Mouse (Mus musculus): Measurements from ENCODE around the gene Cntn2. TPM values are rescaled to one million over a fixed set of nuclear protein-coding genes. Genes with fewer than 3 reads are reported as not detected.

Cntn2 gene
- 0.09 TPM in 2 replicates for polyA plus RNA-seq (2015; fragmentation: Nextera tagmentation; extraction: Ambion mirVana)

GRCm38 (mm10) chr1:132542762-132543306 lies at the start of gene Cntn2:
Cntn2 (minus strand) TSS chr1:132543256.
- H3K4me2 ChIP-seq (ENCODE audit: low read depth, low read length), result peak within 1 kb of the TSS; percentile 33; the same call in 1 of the 2 replicates
- no peak within 1 kb of the TSS for H3K27ac ChIP-seq (ENCODE audit: low read length)
- ATAC-seq (replicated peaks; ENCODE audit: extremely low read depth, insufficient read depth, low FRiP score), result no peak
- H3K9ac ChIP-seq (ENCODE audit: low read length), result no peak within 1 kb of the TSS
- H3K4me1 ChIP-seq (ENCODE audit: control insufficient read depth, insufficient read depth, low read length), result no peaks in the 10 kb centered on the region
- WGBS, result 4% methylated on average over 30 of the region's 30 CpGs
- peaks cover 75% of the 10 kb centered on the region for H3K27me3 ChIP-seq (ENCODE audit: control insufficient read depth, insufficient read depth, low read length)
- H3K4me3 ChIP-seq (ENCODE audit: low read length), result no peak within 1 kb of the TSS
- H3K36me3 ChIP-seq (ENCODE audit: control insufficient read depth, insufficient read depth), result no peaks in the 10 kb centered on the region
- no peaks in the 10 kb centered on the region for H3K9me3 ChIP-seq (replicated peaks; ENCODE audit: control insufficient read depth, low read length)

- no peak for ATAC-seq (replicated peaks; ENCODE audit: extremely low read depth, insufficient read depth, low FRiP score)
- H3K27ac ChIP-seq (ENCODE audit: low read length), result no peak overlapping the region
- 71% methylated on average over 5 of the region's 5 CpGs for WGBS
- no peaks in the 10 kb centered on the region for H3K4me1 ChIP-seq (ENCODE audit: control insufficient read depth, insufficient read depth, low read length)
- no peak overlapping the region for H3K4me3 ChIP-seq (ENCODE audit: low read length)
- H3K27me3 ChIP-seq (ENCODE audit: control insufficient read depth, insufficient read depth, low read length), result peaks cover 6% of the 10 kb centered on the region
- no peaks in the 10 kb centered on the region for H3K36me3 ChIP-seq (ENCODE audit: control insufficient read depth, insufficient read depth)
- no peak overlapping the region for H3K4me2 ChIP-seq (ENCODE audit: low read depth, low read length)
- no peaks in the 10 kb centered on the region for H3K9me3 ChIP-seq (replicated peaks; ENCODE audit: control insufficient read depth, low read length)
- no peak overlapping the region for H3K9ac ChIP-seq (ENCODE audit: low read length)
These were observed 49.1 kb upstream of the Cntn2 start for GRCm38 (mm10) chr1:132592145-132592544.

- H3K4me3 ChIP-seq (ENCODE audit: low read length), result no peak overlapping the region
- no peaks in the 10 kb centered on the region for H3K4me1 ChIP-seq (ENCODE audit: control insufficient read depth, insufficient read depth, low read length)
- H3K9me3 ChIP-seq (replicated peaks; ENCODE audit: control insufficient read depth, low read length), result no peaks in the 10 kb centered on the region
- H3K36me3 ChIP-seq (ENCODE audit: control insufficient read depth, insufficient read depth), result no peaks in the 10 kb centered on the region
- 71% methylated on average over 11 of the region's 11 CpGs for WGBS
- H3K27me3 ChIP-seq (ENCODE audit: control insufficient read depth, insufficient read depth, low read length), result peaks cover 6% of the 10 kb centered on the region
- no peak overlapping the region for H3K9ac ChIP-seq (ENCODE audit: low read length)
- no peak for ATAC-seq (replicated peaks; ENCODE audit: extremely low read depth, insufficient read depth, low FRiP score)
- no peak overlapping the region for H3K27ac ChIP-seq (ENCODE audit: low read length)
- no peak overlapping the region for H3K4me2 ChIP-seq (ENCODE audit: low read depth, low read length)
These were observed 48.4 kb upstream of the Cntn2 start for GRCm38 (mm10) chr1:132591399-132591930.

GRCm38 (mm10) chr1:132586679-132587201 lies 43.7 kb upstream of the Cntn2 start:
- H3K9me3 ChIP-seq (replicated peaks; ENCODE audit: control insufficient read depth, low read length), result no peaks in the 10 kb centered on the region
- no peak for ATAC-seq (replicated peaks; ENCODE audit: extremely low read depth, insufficient read depth, low FRiP score)
- H3K9ac ChIP-seq (ENCODE audit: low read length), result no peak overlapping the region
- no peaks in the 10 kb centered on the region for H3K36me3 ChIP-seq (ENCODE audit: control insufficient read depth, insufficient read depth)
- H3K4me3 ChIP-seq (ENCODE audit: low read length), result no peak overlapping the region
- no peak overlapping the region for H3K4me2 ChIP-seq (ENCODE audit: low read depth, low read length)
- WGBS, result 54% methylated on average over 15 of the region's 15 CpGs
- no peaks in the 10 kb centered on the region for H3K27me3 ChIP-seq (ENCODE audit: control insufficient read depth, insufficient read depth, low read length)
- no peaks in the 10 kb centered on the region for H3K4me1 ChIP-seq (ENCODE audit: control insufficient read depth, insufficient read depth, low read length)
- no peak overlapping the region for H3K27ac ChIP-seq (ENCODE audit: low read length)

- H3K4me1 ChIP-seq (ENCODE audit: control insufficient read depth, insufficient read depth, low read length), result no peaks in the 10 kb centered on the region
- H3K4me2 ChIP-seq (ENCODE audit: low read depth, low read length), result no peak overlapping the region
- H3K27me3 ChIP-seq (ENCODE audit: control insufficient read depth, insufficient read depth, low read length), result no peaks in the 10 kb centered on the region
- 75% methylated on average over 4 of the region's 4 CpGs for WGBS
- H3K27ac ChIP-seq (ENCODE audit: low read length), result no peak overlapping the region
- H3K36me3 ChIP-seq (ENCODE audit: control insufficient read depth, insufficient read depth), result no peaks in the 10 kb centered on the region
- no peak overlapping the region for H3K4me3 ChIP-seq (ENCODE audit: low read length)
- H3K9me3 ChIP-seq (replicated peaks; ENCODE audit: control insufficient read depth, low read length), result no peaks in the 10 kb centered on the region
- ATAC-seq (replicated peaks; ENCODE audit: extremely low read depth, insufficient read depth, low FRiP score), result no peak
- H3K9ac ChIP-seq (ENCODE audit: low read length), result no peak overlapping the region
These were observed 42.3 kb upstream of the Cntn2 start for GRCm38 (mm10) chr1:132585376-132585775.

- H3K4me1 ChIP-seq (ENCODE audit: control insufficient read depth, insufficient read depth, low read length), result no peaks in the 10 kb centered on the region
- H3K27ac ChIP-seq (ENCODE audit: low read length), result no peak overlapping the region
- H3K4me3 ChIP-seq (ENCODE audit: low read length), result no peak overlapping the region
- H3K4me2 ChIP-seq (ENCODE audit: low read depth, low read length), result no peak overlapping the region
- H3K9me3 ChIP-seq (replicated peaks; ENCODE audit: control insufficient read depth, low read length), result no peaks in the 10 kb centered on the region
- H3K36me3 ChIP-seq (ENCODE audit: control insufficient read depth, insufficient read depth), result no peaks in the 10 kb centered on the region
- 71% methylated on average over 18 of the region's 18 CpGs for WGBS
- no peak for ATAC-seq (replicated peaks; ENCODE audit: extremely low read depth, insufficient read depth, low FRiP score)
- no peak overlapping the region for H3K9ac ChIP-seq (ENCODE audit: low read length)
- no peaks in the 10 kb centered on the region for H3K27me3 ChIP-seq (ENCODE audit: control insufficient read depth, insufficient read depth, low read length)
These were observed 40.0 kb upstream of the Cntn2 start for GRCm38 (mm10) chr1:132582998-132583604.

- no peak overlapping the region for H3K4me2 ChIP-seq (ENCODE audit: low read depth, low read length)
- H3K9ac ChIP-seq (ENCODE audit: low read length), result no peak overlapping the region
- no peaks in the 10 kb centered on the region for H3K9me3 ChIP-seq (replicated peaks; ENCODE audit: control insufficient read depth, low read length)
- no peak overlapping the region for H3K27ac ChIP-seq (ENCODE audit: low read length)
- H3K36me3 ChIP-seq (ENCODE audit: control insufficient read depth, insufficient read depth), result no peaks in the 10 kb centered on the region
- H3K27me3 ChIP-seq (ENCODE audit: control insufficient read depth, insufficient read depth, low read length), result no peaks in the 10 kb centered on the region
- H3K4me3 ChIP-seq (ENCODE audit: low read length), result no peak overlapping the region
- WGBS, result 66% methylated on average over 14 of the region's 14 CpGs
- no peaks in the 10 kb centered on the region for H3K4me1 ChIP-seq (ENCODE audit: control insufficient read depth, insufficient read depth, low read length)
- ATAC-seq (replicated peaks; ENCODE audit: extremely low read depth, insufficient read depth, low FRiP score), result no peak
These were observed 39.1 kb upstream of the Cntn2 start for GRCm38 (mm10) chr1:132581845-132582839.

- H3K36me3 ChIP-seq (ENCODE audit: control insufficient read depth, insufficient read depth), result no peaks in the 10 kb centered on the region
- H3K9me3 ChIP-seq (replicated peaks; ENCODE audit: control insufficient read depth, low read length), result no peaks in the 10 kb centered on the region
- H3K4me2 ChIP-seq (ENCODE audit: low read depth, low read length), result no peak overlapping the region
- H3K4me1 ChIP-seq (ENCODE audit: control insufficient read depth, insufficient read depth, low read length), result no peaks in the 10 kb centered on the region
- 89% methylated on average over 7 of the region's 7 CpGs for WGBS
- no peak overlapping the region for H3K27ac ChIP-seq (ENCODE audit: low read length)
- ATAC-seq (replicated peaks; ENCODE audit: extremely low read depth, insufficient read depth, low FRiP score), result no peak
- no peak overlapping the region for H3K4me3 ChIP-seq (ENCODE audit: low read length)
- no peaks in the 10 kb centered on the region for H3K27me3 ChIP-seq (ENCODE audit: control insufficient read depth, insufficient read depth, low read length)
- no peak overlapping the region for H3K9ac ChIP-seq (ENCODE audit: low read length)
These were observed 37.0 kb upstream of the Cntn2 start for GRCm38 (mm10) chr1:132580063-132580462.

All from heart, embryonic 16.5 days (tissue).